Mouse (Mus musculus) naive thymus-derived CD4-positive, alpha-beta T cell, adult 2 months (primary cell): Measurements from ENCODE around the gene Gm10382.
"Not testable (repeated sequence)": the region's sequence is repeated elsewhere in the genome, so short reads cannot be mapped to it uniquely, and the experiment has no call there.

ENCODE experiments used
- DNase-seq: peaks from one replicate; pipeline ENCODE4 v3.0.0-alpha.2; 2011; ENCODE audit warnings: low read depth

Gm10382 gene

DNA sequence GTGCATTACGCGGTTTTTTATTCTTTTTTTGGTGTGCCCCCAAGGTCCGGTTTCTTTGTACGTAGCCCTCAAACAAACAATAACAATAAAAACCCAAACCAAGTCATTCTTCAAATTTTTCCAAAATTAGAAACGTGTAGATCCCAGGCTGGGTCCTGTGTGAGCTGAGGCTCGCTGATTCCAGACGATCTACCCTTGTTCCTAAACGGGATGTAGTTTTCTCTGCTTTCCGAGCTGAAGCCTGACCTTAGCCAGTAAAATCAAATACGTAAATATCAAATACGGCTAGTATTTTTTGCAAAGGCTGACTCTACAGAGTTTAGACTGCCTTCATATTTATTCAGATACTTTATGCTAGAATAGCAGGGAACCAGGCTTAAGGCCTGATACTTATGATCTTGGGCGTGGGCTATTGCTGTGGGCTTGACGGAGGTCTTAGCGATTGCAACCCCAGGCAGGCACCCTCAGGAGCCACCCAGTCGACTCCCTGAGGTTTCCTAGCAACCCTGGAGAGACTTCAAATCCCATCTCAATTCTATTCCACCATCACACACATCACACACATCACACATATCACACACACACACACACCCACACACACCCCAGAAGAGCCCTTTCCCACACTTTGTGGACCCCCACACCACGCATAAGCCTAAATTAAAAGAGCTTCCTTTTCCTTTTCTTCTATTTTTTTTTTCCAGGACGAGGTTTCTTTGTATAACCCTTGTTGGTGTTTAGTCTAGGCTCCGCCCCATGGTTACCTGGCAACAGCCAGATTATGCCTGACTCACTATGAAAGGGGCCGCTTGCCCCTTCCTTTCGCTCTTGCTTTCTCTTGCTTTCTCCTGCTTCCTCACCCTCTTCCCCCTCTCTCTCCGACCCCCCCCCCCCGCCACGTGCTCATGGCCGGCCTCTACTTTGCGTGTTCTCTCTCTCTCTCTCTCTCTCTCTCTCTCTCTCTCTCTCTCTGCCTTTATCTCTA is 4.8 kb downstream of the Gm10382 start:
- peak; percentile 90 for DNase-seq

DNA sequence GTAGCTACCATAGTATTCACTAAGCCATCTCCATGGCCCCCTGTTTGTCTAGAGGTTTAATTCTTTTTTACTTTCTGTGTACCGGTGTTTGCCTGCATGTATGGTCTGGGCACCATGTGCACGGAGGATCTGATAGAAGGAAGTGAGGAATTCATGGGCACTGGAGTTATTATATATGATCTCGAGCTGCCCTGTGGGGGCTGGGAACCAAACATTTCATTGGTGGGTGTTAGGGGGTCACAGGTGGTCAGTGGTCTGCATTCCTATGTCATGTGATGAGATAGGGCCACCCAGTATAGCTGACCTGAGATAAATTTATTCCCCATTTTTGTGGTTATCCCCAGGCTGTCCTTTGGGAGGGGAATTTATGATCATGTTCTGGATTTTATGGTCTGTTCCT is 5.9 kb downstream of the Gm10382 start:
- no peak for DNase-seq

GRCm38 (mm10) chr5:125400903-125401302 is 11.8 kb downstream of the Gm10382 start:
- no peak for DNase-seq

GRCm38 (mm10) chr5:125402476-125402875 is 13.4 kb downstream of the Gm10382 start:
- no peak for DNase-seq

- no peak for DNase-seq
These were observed 13.9 kb downstream of the Gm10382 start for GRCm38 (mm10) chr5:125402991-125403390.

GRCm38 (mm10) chr5:125403481-125404465 is 14.7 kb downstream of the Gm10382 start:
- DNase-seq: peak; percentile 76

- DNase-seq: no peak
These were observed 15.4 kb downstream of the Gm10382 start for GRCm38 (mm10) chr5:125404536-125404902.

DNA sequence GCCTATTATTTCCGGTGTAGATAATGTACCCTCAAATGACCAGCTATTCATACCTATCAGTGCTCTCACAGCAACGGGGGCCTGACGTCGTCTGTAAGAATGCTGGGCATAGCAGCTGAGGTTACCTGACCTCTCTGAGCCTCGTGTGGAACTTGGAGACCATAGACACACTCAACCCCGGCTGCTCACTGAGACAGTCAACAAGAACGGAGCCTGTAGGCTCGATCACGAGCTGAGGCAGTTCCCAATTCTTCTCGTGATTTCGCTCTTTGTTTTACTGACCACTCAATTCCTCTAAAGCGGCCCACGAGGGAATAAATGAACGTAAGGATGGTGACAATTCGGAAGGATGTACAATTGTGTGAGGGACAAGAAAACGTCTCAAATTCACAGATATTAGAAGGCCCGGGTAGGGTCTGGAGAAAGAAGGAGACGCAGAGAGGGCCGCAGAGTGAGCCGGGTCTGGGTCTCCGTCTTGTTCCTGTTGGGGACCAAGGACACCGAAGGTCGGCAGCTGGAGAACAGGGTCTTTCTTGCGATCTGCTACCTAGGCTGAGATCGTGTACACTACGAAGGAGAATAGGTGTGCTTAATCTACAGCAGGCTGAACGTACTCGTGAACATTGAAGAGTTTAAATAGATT is 15.9 kb downstream of the Gm10382 start:
- no peak for DNase-seq

- DNase-seq: peak; percentile 95
These were observed 16.6 kb downstream of the Gm10382 start for GRCm38 (mm10) chr5:125405546-125406248.

- peak; percentile 79 for DNase-seq
These were observed 17.3 kb downstream of the Gm10382 start for GRCm38 (mm10) chr5:125406322-125407016.

DNA sequence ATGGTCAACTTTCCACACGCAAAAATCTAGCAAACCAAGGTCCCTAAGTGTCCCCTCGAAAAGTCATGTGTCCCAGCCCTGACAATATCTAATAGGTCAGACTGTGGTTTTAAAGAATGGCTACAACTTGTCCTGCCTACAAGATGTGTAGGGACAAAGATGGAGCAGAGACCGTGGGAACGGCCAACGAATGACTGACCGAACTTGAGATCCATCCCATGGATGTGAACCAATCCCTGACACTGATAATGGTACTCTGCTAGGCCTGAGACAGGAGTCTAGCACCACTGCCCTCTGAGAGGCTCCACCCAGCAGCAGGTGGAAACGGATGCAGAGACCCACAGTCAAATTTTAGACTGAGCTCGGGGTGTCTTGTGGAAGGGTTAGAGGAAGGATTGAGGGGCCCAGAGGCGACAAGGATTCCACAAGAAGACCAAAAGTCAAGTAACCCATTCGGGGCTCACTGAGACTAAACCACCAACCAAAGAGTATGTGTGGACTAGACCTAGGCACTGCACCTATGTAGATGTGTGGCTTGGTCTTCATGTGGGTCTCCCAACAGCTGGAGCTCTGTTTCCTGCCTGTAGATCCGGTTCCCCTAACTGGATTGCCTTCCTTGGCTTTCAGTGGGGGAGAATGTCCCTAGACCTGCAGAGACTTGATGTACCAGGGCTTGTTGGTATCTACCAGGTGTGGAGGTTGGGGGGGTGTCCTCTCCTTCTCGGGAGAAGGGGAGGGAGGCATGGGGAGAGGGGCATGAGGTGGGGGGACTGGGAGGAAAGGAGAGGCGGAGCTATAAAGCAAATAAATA is 18.1 kb downstream of the Gm10382 start:
- peak; percentile 39 for DNase-seq

DNA sequence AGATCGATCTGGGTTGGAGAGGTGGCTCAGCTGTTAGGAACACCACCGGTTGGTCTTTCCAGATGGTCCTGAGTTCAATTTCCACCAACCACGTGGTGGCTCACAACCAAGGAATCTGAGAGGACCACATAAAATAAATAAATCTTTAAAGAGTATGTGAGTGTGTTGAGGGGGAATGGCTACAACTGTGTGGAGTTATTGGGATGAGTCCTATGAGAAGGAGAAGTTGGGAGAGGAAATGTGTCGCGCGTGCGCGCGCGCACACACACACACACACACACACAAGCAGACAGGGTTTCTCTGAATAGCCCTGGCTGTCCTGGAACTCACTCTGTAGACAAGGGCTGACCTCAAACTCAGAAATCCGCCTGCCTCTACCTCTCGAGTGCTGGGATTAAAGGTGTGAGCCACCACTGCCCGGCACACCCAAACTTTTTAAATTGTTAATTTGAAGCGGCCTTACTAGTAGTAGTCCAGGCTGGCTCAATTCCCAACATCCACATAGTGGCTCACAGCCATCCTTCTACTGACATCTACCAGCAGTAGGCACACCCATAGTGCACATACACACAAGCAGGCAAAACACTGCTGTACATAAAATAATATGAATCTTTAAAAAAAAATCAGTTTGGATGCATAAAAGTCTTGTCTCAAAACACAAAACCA is 18.9 kb downstream of the Gm10382 start:
- DNase-seq: no peak

DNA sequence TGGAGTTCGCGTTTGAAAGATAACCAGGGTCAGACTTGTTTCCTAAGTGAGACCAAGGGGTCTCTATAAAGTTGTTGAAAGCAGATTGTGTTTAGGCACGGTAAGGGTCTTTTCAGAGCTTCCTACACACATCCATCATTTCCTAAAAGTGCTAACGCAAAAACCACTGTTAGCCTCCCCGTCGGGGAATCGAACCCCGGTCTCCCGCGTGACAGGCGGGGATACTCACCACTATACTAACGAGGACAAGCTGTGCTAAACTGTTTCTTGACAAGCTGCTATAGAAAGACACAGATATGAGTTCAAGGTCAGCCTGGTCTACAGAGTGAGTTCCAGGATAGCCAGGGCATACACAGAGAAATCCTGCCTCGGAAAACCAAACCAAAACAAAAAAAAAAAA is 19.7 kb downstream of the Gm10382 start:
- peak; percentile 81 for DNase-seq

- no peak for DNase-seq
These were observed 20.4 kb downstream of the Gm10382 start for GRCm38 (mm10) chr5:125409348-125410090.

- DNase-seq: peak; percentile 86
These were observed 22.9 kb downstream of the Gm10382 start for GRCm38 (mm10) chr5:125411972-125412530.

GRCm38 (mm10) chr5:125412536-125412935 is 23.4 kb downstream of the Gm10382 start:
- DNase-seq: not testable (repeated sequence)

DNA sequence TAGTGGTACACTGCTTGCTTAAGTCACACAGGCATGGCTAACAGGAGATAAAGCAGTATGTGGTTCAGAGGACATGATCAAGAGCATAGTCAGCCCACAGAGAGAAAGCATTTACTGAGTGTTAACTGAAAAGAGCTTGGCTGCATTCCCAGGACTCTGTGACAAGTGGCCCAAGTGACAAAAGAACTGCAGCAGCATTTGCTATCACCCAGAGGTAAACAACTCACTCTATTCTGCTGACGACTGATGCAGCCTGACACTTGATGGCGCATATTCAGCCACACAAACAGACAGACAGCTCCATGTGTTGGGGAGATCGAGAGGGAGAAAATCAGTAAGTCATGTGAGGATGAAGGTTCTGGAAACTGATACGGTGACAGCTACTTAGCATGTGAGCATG is 24.6 kb downstream of the Gm10382 start:
- DNase-seq: no peak

DNA sequence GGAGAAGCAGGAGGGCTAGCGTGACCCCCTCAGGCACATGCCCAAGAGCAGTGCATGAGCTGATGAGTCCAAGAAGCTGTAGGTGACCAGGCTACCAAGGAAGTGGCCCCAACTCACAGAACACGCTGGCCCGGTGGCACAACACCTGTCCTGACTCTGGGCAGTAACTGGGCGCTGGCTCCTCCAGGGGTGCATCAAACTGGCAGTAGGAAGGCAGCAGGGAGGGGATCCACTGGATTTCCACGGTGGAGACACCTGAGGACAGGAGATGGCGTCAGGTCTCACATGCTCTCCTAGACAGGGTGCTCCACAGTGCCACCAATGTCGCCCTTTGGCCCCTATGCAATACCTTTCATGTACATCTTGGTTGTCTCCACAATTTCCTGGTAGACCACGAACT is 27.1 kb downstream of the Gm10382 start:
- DNase-seq: no peak
